Mouse (Mus musculus) embryonic facial prominence, embryonic 13.5 days (tissue): Measurements from ENCODE around the gene Irx4. TPM values are rescaled to one million over a fixed set of nuclear protein-coding genes. Genes with fewer than 3 reads are reported as not detected.

Source experiments
- ATAC-seq: fragments of 200-750 bp; cut with Nextera tagmentation; 2 replicates; pipeline ENCODE4 v1.8.0; 2017; ENCODE audit warnings: low read depth; ENCODE audit not compliant: insufficient number of reproducible peaks, insufficient read depth, low FRiP score, low TSS enrichment
- H3K27ac ChIP-seq: fragments of 300-500 bp; sonication (generic); 2 replicates; pipeline ENCODE4 v1.5.1; 2015; ENCODE audit warnings: moderate library complexity, mild to moderate bottlenecking, inconsistent platforms
- H3K27me3 ChIP-seq: fragments of 300-500 bp; sonication (generic); 2 replicates; pipeline ENCODE4 v1.6.1; 2015; ENCODE audit warnings: mild to moderate bottlenecking, inconsistent platforms
- H3K36me3 ChIP-seq: fragments of 300-500 bp; sonication (generic); 2 replicates; pipeline ENCODE4 v1.6.1; 2015; ENCODE audit warnings: mild to moderate bottlenecking, inconsistent platforms
- H3K4me1 ChIP-seq: fragments of 300-500 bp; sonication (generic); 2 replicates; pipeline ENCODE4 v1.6.1; 2015; ENCODE audit warnings: inconsistent platforms
- H3K4me2 ChIP-seq: fragments of 300-500 bp; sonication (generic); 2 replicates; pipeline ENCODE4 v1.6.1; 2015; ENCODE audit warnings: moderate library complexity, mild to moderate bottlenecking, inconsistent platforms
- H3K4me3 ChIP-seq: fragments of 300-500 bp; sonication (generic); 2 replicates; pipeline ENCODE4 v1.5.1; 2015; ENCODE audit warnings: mild to moderate bottlenecking, inconsistent platforms
- H3K9ac ChIP-seq: fragments of 300-500 bp; sonication (generic); 2 replicates; pipeline ENCODE4 v1.6.1; 2015; ENCODE audit warnings: mild to moderate bottlenecking, inconsistent platforms
- H3K9me3 ChIP-seq: fragments of 300-500 bp; sonication (generic); 2 replicates; pipeline ENCODE4 v1.6.1; 2016; ENCODE audit warnings: inconsistent platforms
- WGBS: fragments of 180-500 bp; shearing (Covaris S2); methylation state at CpG from one replicate; pipeline ENCODE4 v1.1.7; 2015; ENCODE audit warnings: mixed read lengths; 5-methylcytosine and 5-hydroxymethylcytosine counted together
- polyA plus RNA-seq: library from polyadenylated mRNA; unstranded; fragments of >200 nt; fragmentation: Nextera tagmentation; extraction: Ambion mirVana; gene quantifications from 2 replicates; pipeline ENCODE4 v1.2.1, GENCODE M21; 2015

Gene Irx4
- polyA plus RNA-seq, 1 experiment from 2014 or later = 13.3 TPM

GRCm38 (mm10) chr13:73271336-73272242 is 11.3 kb downstream of the Irx4 start:
- H3K27me3 ChIP-seq = peaks cover 93% of the 10 kb centered on the region
- no peaks in the 10 kb centered on the region for H3K36me3 ChIP-seq
- no peaks in the 10 kb centered on the region for H3K9me3 ChIP-seq
- H3K4me2 ChIP-seq = peak overlapping the region; percentile 55
- peak overlapping the region; percentile 31 for H3K4me3 ChIP-seq
- peaks cover 24% of the 10 kb centered on the region for H3K4me1 ChIP-seq
- no peak for ATAC-seq
- H3K9ac ChIP-seq = no peak overlapping the region
- under 1% methylated on average over 53 of the region's 53 CpGs for WGBS
- H3K27ac ChIP-seq = no peak overlapping the region

- H3K9ac ChIP-seq = no peak overlapping the region
- ATAC-seq = no peak
Measured at GRCm38 (mm10) chr13:73272794-73273282, 12.6 kb downstream of the Irx4 start.

GRCm38 (mm10) chr13:73273536-73273935 is 13.3 kb downstream of the Irx4 start:
- Histone ChIP-seq H3K4me3 (no peak overlapping the region), H3K4me2 (no peak overlapping the region), H3K27ac (no peak overlapping the region), H3K9me3 (no peaks in the 10 kb centered on the region), H3K27me3 (peaks cover 74% of the 10 kb centered on the region), H3K9ac (no peak overlapping the region), H3K36me3 (no peaks in the 10 kb centered on the region), H3K4me1 (peaks cover 20% of the 10 kb centered on the region)
- 14% methylated on average over 1 of the region's 1 CpGs for WGBS
- ATAC-seq = no peak

More at GRCm38 (mm10) chr13:73272794-73273282, 12.6 kb downstream of the Irx4 start:
- H3K9me3 ChIP-seq = no peaks in the 10 kb centered on the region
- peaks cover 81% of the 10 kb centered on the region for H3K27me3 ChIP-seq
- no peak overlapping the region for H3K4me3 ChIP-seq
- H3K27ac ChIP-seq = no peak overlapping the region
- peaks cover 24% of the 10 kb centered on the region for H3K4me1 ChIP-seq
- no peaks in the 10 kb centered on the region for H3K36me3 ChIP-seq
- no peak overlapping the region for H3K4me2 ChIP-seq

- no peak overlapping the region for H3K27ac ChIP-seq
- no peaks in the 10 kb centered on the region for H3K9me3 ChIP-seq
- WGBS = 84% methylated on average over 6 of the region's 6 CpGs
- H3K4me2 ChIP-seq = no peak overlapping the region
- H3K27me3 ChIP-seq = peaks cover 36% of the 10 kb centered on the region
- H3K36me3 ChIP-seq = no peaks in the 10 kb centered on the region
- no peaks in the 10 kb centered on the region for H3K4me1 ChIP-seq
- ATAC-seq = no peak
- no peak overlapping the region for H3K9ac ChIP-seq
- H3K4me3 ChIP-seq = no peak overlapping the region
Measured at GRCm38 (mm10) chr13:73277361-73277760, 17.1 kb downstream of the Irx4 start.

GRCm38 (mm10) chr13:73277797-73278196 is 17.5 kb downstream of the Irx4 start:
- WGBS = 52% methylated on average over 1 of the region's 1 CpGs
- H3K9ac ChIP-seq = no peak overlapping the region
- H3K4me1 ChIP-seq = no peaks in the 10 kb centered on the region
- no peak overlapping the region for H3K4me3 ChIP-seq
- H3K4me2 ChIP-seq = no peak overlapping the region
- no peaks in the 10 kb centered on the region for H3K9me3 ChIP-seq
- H3K27ac ChIP-seq = no peak overlapping the region
- H3K36me3 ChIP-seq = no peaks in the 10 kb centered on the region
- ATAC-seq = no peak
- peaks cover 32% of the 10 kb centered on the region for H3K27me3 ChIP-seq

GRCm38 (mm10) chr13:73279196-73279595 is 18.9 kb downstream of the Irx4 start:
- H3K9me3 ChIP-seq = no peaks in the 10 kb centered on the region
- no peak overlapping the region for H3K4me2 ChIP-seq
- H3K9ac ChIP-seq = no peak overlapping the region
- H3K27ac ChIP-seq = no peak overlapping the region
- WGBS = 45% methylated on average over 1 of the region's 1 CpGs
- H3K4me3 ChIP-seq = no peak overlapping the region
- no peaks in the 10 kb centered on the region for H3K4me1 ChIP-seq
- ATAC-seq = no peak
- no peaks in the 10 kb centered on the region for H3K36me3 ChIP-seq
- peaks cover 20% of the 10 kb centered on the region for H3K27me3 ChIP-seq

- H3K27ac ChIP-seq = no peak overlapping the region
- no peak for ATAC-seq
- 55% methylated on average over 2 of the region's 2 CpGs for WGBS
- H3K4me1 ChIP-seq = no peaks in the 10 kb centered on the region
- no peak overlapping the region for H3K4me2 ChIP-seq
- H3K36me3 ChIP-seq = no peaks in the 10 kb centered on the region
- H3K9ac ChIP-seq = no peak overlapping the region
- H3K4me3 ChIP-seq = no peak overlapping the region
- no peaks in the 10 kb centered on the region for H3K9me3 ChIP-seq
- H3K27me3 ChIP-seq = 0 out of 2 replicates have a peak, but pooled peaks cover 3% of the 10 kb centered on the region
Measured at GRCm38 (mm10) chr13:73282407-73282806, 22.1 kb downstream of the Irx4 start.

- Histone ChIP-seq H3K36me3 (no peaks in the 10 kb centered on the region), H3K4me2 (no peak overlapping the region), H3K9ac (no peak overlapping the region), H3K27ac (no peak overlapping the region), H3K4me3 (no peak overlapping the region), H3K9me3 (no peaks in the 10 kb centered on the region), H3K27me3 (0 out of 2 replicates have a peak, but pooled peaks cover 6% of the 10 kb centered on the region), H3K4me1 (no peaks in the 10 kb centered on the region)
- no peak for ATAC-seq
- WGBS = 89% methylated on average over 1 of the region's 1 CpGs
Measured at GRCm38 (mm10) chr13:73283534-73283933, 23.3 kb downstream of the Irx4 start.

GRCm38 (mm10) chr13:73290206-73290605 is 29.9 kb downstream of the Irx4 start:
- no peaks in the 10 kb centered on the region for H3K4me1 ChIP-seq
- 74% methylated on average over 6 of the region's 6 CpGs for WGBS
- no peaks in the 10 kb centered on the region for H3K9me3 ChIP-seq
- no peak overlapping the region for H3K4me2 ChIP-seq
- H3K27me3 ChIP-seq = 0 out of 2 replicates have a peak, but pooled peaks cover 4% of the 10 kb centered on the region
- H3K27ac ChIP-seq = no peak overlapping the region
- H3K9ac ChIP-seq = no peak overlapping the region
- no peak overlapping the region for H3K4me3 ChIP-seq
- no peak for ATAC-seq
- H3K36me3 ChIP-seq = no peaks in the 10 kb centered on the region

GRCm38 (mm10) chr13:73291102-73291501 is 30.8 kb downstream of the Irx4 start:
- Histone ChIP-seq H3K9me3 (no peaks in the 10 kb centered on the region), H3K27me3 (0 out of 2 replicates have a peak, but pooled peaks cover 4% of the 10 kb centered on the region), H3K36me3 (no peaks in the 10 kb centered on the region), H3K4me1 (no peaks in the 10 kb centered on the region), H3K9ac (no peak overlapping the region), H3K27ac (no peak overlapping the region), H3K4me3 (no peak overlapping the region), H3K4me2 (no peak overlapping the region)
- 16% methylated on average over 2 of the region's 2 CpGs for WGBS
- no peak for ATAC-seq

GRCm38 (mm10) chr13:73298717-73299116 is 38.4 kb downstream of the Irx4 start:
- WGBS = 75% methylated on average over 4 of the region's 4 CpGs
- no peaks in the 10 kb centered on the region for H3K4me1 ChIP-seq
- H3K27ac ChIP-seq = no peak overlapping the region
- no peak overlapping the region for H3K4me3 ChIP-seq
- H3K9me3 ChIP-seq = no peaks in the 10 kb centered on the region
- no peak for ATAC-seq
- H3K36me3 ChIP-seq = no peaks in the 10 kb centered on the region
- no peak overlapping the region for H3K9ac ChIP-seq
- H3K4me2 ChIP-seq = no peak overlapping the region
- no peaks in the 10 kb centered on the region for H3K27me3 ChIP-seq

- 81% methylated on average over 5 of the region's 5 CpGs for WGBS
- ATAC-seq = no peak
- no peaks in the 10 kb centered on the region; the same call in 1 of the 2 replicates for H3K27me3 ChIP-seq
- H3K27ac ChIP-seq = no peak overlapping the region
- H3K4me1 ChIP-seq = no peaks in the 10 kb centered on the region
- H3K36me3 ChIP-seq = no peaks in the 10 kb centered on the region
- no peak overlapping the region for H3K9ac ChIP-seq
- no peak overlapping the region for H3K4me2 ChIP-seq
- no peaks in the 10 kb centered on the region for H3K9me3 ChIP-seq
- no peak overlapping the region for H3K4me3 ChIP-seq
Measured at GRCm38 (mm10) chr13:73299322-73299721, 39.0 kb downstream of the Irx4 start.
